Mouse (Mus musculus): ENCODE results near the gene Dvl3. TPM values are rescaled to one million over a fixed set of nuclear protein-coding genes. Genes with fewer than 3 reads are reported as not detected.
"Not testable (repeated sequence)": the region's sequence is repeated elsewhere in the genome, so short reads cannot be mapped to it uniquely, and the experiment has no call there.

Dvl3 gene
- polyA plus RNA-seq, 1 experiment from 2014 or later = 37.0 TPM

DNA sequence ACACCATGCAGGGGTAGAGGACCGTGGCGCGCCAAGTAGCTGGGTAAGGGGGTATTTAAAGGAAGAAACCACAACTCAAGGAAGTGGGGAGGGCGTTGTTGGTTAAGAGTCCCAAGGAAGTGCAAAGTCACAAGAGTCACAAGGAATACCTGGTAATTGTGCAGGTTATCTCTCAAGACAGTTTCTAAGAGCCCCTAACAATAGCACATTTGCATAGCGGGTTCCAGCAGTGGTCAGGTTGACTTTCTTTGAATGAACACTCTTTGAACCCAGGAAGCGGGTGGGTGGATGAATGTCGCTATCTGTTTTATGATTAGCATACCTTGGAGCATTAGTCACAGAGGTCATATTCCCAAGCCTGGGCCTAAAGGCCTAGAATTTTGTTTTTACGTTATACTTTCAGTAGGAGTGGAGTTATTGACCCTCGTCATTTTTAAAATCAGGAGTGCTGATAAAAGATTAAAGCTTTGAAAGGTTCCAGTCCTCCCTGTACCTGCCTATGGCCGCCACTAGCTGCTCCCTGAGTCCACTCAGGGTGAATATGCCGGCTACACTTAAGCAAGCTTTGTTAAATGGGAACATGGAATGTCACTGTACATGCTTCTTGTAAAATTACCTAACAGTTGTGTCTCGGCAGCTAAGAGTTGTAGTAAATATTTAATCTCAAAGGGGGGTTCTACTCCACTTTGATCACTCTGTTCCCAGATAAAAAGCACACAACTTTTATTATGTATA lies 37.6 kb upstream of the Dvl3 start:
- not testable (repeated sequence) for H3K27ac ChIP-seq (ENCODE audit: low read length); H3K4me3 ChIP-seq (replicated peaks; ENCODE audit: low read length); H3K4me2 ChIP-seq (ENCODE audit: low read length); H3K27me3 ChIP-seq (replicated peaks; ENCODE audit: control insufficient read depth, insufficient read depth, low read length); ATAC-seq; H3K36me3 ChIP-seq (ENCODE audit: control insufficient read depth, insufficient read depth); H3K9ac ChIP-seq (replicated peaks; ENCODE audit: low read depth, low read length); H3K4me1 ChIP-seq (replicated peaks; ENCODE audit: control insufficient read depth, insufficient read depth, low read length); H3K9me3 ChIP-seq (ENCODE audit: control insufficient read depth, low read length)
- 95% methylated on average over 12 of the region's 12 CpGs for WGBS

GRCm38 (mm10) chr16:20480115-20480514 lies 36.7 kb upstream of the Dvl3 start:
- H3K27ac ChIP-seq (ENCODE audit: low read length) = no peak overlapping the region
- no peak overlapping the region for H3K4me3 ChIP-seq (replicated peaks; ENCODE audit: low read length)
- H3K9ac ChIP-seq (replicated peaks; ENCODE audit: low read depth, low read length) = no peak overlapping the region
- H3K36me3 ChIP-seq (ENCODE audit: control insufficient read depth, insufficient read depth) = no peaks in the 10 kb centered on the region
- no peaks in the 10 kb centered on the region for H3K9me3 ChIP-seq (ENCODE audit: control insufficient read depth, low read length)
- no peaks in the 10 kb centered on the region for H3K4me1 ChIP-seq (replicated peaks; ENCODE audit: control insufficient read depth, insufficient read depth, low read length)
- no peak overlapping the region for H3K4me2 ChIP-seq (ENCODE audit: low read length)
- H3K27me3 ChIP-seq (replicated peaks; ENCODE audit: control insufficient read depth, insufficient read depth, low read length) = no peaks in the 10 kb centered on the region
- WGBS = 28% methylated on average over 3 of the region's 3 CpGs
- no peak; the same call in 1 of the 2 replicates for ATAC-seq

GRCm38 (mm10) chr16:20481746-20482145 lies 35.0 kb upstream of the Dvl3 start:
- Histone ChIP-seq H3K27ac (ENCODE audit: low read length) (no peak overlapping the region), H3K4me1 (replicated peaks; ENCODE audit: control insufficient read depth, insufficient read depth, low read length) (no peaks in the 10 kb centered on the region), H3K4me2 (ENCODE audit: low read length) (no peak overlapping the region), H3K36me3 (ENCODE audit: control insufficient read depth, insufficient read depth) (no peaks in the 10 kb centered on the region), H3K9me3 (ENCODE audit: control insufficient read depth, low read length) (no peaks in the 10 kb centered on the region), H3K27me3 (replicated peaks; ENCODE audit: control insufficient read depth, insufficient read depth, low read length) (no peaks in the 10 kb centered on the region), H3K9ac (replicated peaks; ENCODE audit: low read depth, low read length) (no peak overlapping the region), H3K4me3 (replicated peaks; ENCODE audit: low read length) (no peak overlapping the region)
- WGBS = 77% methylated on average over 2 of the region's 2 CpGs
- no peak for ATAC-seq

GRCm38 (mm10) chr16:20483716-20484115 lies 33.1 kb upstream of the Dvl3 start:
- H3K27me3 ChIP-seq (replicated peaks; ENCODE audit: control insufficient read depth, insufficient read depth, low read length); H3K27ac ChIP-seq (ENCODE audit: low read length); H3K4me1 ChIP-seq (replicated peaks; ENCODE audit: control insufficient read depth, insufficient read depth, low read length); H3K4me2 ChIP-seq (ENCODE audit: low read length); H3K9ac ChIP-seq (replicated peaks; ENCODE audit: low read depth, low read length); H3K9me3 ChIP-seq (ENCODE audit: control insufficient read depth, low read length); H3K4me3 ChIP-seq (replicated peaks; ENCODE audit: low read length); ATAC-seq; H3K36me3 ChIP-seq (ENCODE audit: control insufficient read depth, insufficient read depth): not testable (repeated sequence)
- WGBS = 90% methylated on average over 6 of the region's 7 CpGs

DNA sequence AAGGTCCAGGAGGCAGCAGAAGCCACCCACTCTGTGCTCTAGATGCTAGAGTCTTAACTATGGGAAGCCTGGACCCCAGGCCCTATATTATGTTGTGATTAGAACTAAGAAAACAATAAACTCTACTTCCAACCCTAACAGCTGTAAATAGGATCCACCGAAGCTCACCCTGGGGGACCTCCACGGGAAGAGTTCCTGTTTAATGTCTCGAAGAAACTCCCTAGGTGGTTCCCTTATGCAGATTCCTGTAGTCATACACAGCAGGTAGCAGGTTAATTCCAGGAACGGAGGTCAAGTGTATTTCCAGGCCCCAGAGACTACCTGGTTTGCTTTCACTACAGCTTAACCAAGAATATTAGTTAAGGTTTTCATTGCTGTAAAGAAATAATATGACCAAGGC lies 31.7 kb upstream of the Dvl3 start:
- H3K4me1 ChIP-seq (replicated peaks; ENCODE audit: control insufficient read depth, insufficient read depth, low read length) = no peaks in the 10 kb centered on the region
- H3K36me3 ChIP-seq (ENCODE audit: control insufficient read depth, insufficient read depth) = no peaks in the 10 kb centered on the region
- H3K4me2 ChIP-seq (ENCODE audit: low read length) = no peak overlapping the region
- H3K27ac ChIP-seq (ENCODE audit: low read length) = no peak overlapping the region
- H3K27me3 ChIP-seq (replicated peaks; ENCODE audit: control insufficient read depth, insufficient read depth, low read length) = no peaks in the 10 kb centered on the region
- H3K9ac ChIP-seq (replicated peaks; ENCODE audit: low read depth, low read length) = no peak overlapping the region
- H3K4me3 ChIP-seq (replicated peaks; ENCODE audit: low read length) = no peak overlapping the region
- ATAC-seq = no peak
- 51% methylated on average over 4 of the region's 4 CpGs for WGBS
- no peaks in the 10 kb centered on the region for H3K9me3 ChIP-seq (ENCODE audit: control insufficient read depth, low read length)

- Histone ChIP-seq H3K36me3 (ENCODE audit: control insufficient read depth, insufficient read depth) (no peaks in the 10 kb centered on the region), H3K9ac (replicated peaks; ENCODE audit: low read depth, low read length) (no peak overlapping the region), H3K9me3 (ENCODE audit: control insufficient read depth, low read length) (no peaks in the 10 kb centered on the region), H3K4me2 (ENCODE audit: low read length) (no peak overlapping the region), H3K27ac (ENCODE audit: low read length) (no peak overlapping the region), H3K4me1 (replicated peaks; ENCODE audit: control insufficient read depth, insufficient read depth, low read length) (no peaks in the 10 kb centered on the region), H3K27me3 (replicated peaks; ENCODE audit: control insufficient read depth, insufficient read depth, low read length) (no peaks in the 10 kb centered on the region), H3K4me3 (replicated peaks; ENCODE audit: low read length) (no peak overlapping the region)
- no peak for ATAC-seq
- WGBS = 49% methylated on average over 3 of the region's 3 CpGs
Observed at GRCm38 (mm10) chr16:20486048-20486447, 30.7 kb upstream of the Dvl3 start.

DNA sequence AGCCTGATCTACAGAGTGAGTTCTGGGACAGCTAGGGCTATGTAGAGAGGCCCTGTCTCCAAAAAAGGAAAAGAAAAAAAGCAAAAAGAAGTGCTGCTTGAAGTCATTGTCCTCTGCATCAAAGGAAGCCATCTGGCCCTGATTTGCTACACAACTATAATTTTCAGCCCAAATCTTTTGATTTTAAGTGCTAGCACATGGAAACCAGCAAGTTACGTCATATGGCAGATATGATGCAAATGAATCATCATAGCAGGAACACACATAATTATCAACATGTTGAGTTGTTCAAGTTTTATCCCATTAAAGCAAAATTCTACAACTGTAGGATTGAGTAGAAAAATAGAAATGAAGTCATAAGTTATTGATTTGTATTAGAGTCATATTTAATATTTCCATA lies 28.6 kb upstream of the Dvl3 start:
- 77% methylated on average over 1 of the region's 1 CpGs for WGBS
- no peak for ATAC-seq
- Histone ChIP-seq H3K36me3 (ENCODE audit: control insufficient read depth, insufficient read depth) (no peaks in the 10 kb centered on the region), H3K27me3 (replicated peaks; ENCODE audit: control insufficient read depth, insufficient read depth, low read length) (no peaks in the 10 kb centered on the region), H3K27ac (ENCODE audit: low read length) (no peak overlapping the region), H3K4me1 (replicated peaks; ENCODE audit: control insufficient read depth, insufficient read depth, low read length) (no peaks in the 10 kb centered on the region), H3K9ac (replicated peaks; ENCODE audit: low read depth, low read length) (no peak overlapping the region), H3K4me3 (replicated peaks; ENCODE audit: low read length) (no peak overlapping the region), H3K4me2 (ENCODE audit: low read length) (no peak overlapping the region), H3K9me3 (ENCODE audit: control insufficient read depth, low read length) (no peaks in the 10 kb centered on the region)

GRCm38 (mm10) chr16:20488751-20489150 lies 28.0 kb upstream of the Dvl3 start:
- H3K27ac ChIP-seq (ENCODE audit: low read length); H3K9me3 ChIP-seq (ENCODE audit: control insufficient read depth, low read length); H3K36me3 ChIP-seq (ENCODE audit: control insufficient read depth, insufficient read depth); H3K27me3 ChIP-seq (replicated peaks; ENCODE audit: control insufficient read depth, insufficient read depth, low read length); ATAC-seq; H3K4me1 ChIP-seq (replicated peaks; ENCODE audit: control insufficient read depth, insufficient read depth, low read length); H3K4me2 ChIP-seq (ENCODE audit: low read length); H3K4me3 ChIP-seq (replicated peaks; ENCODE audit: low read length); H3K9ac ChIP-seq (replicated peaks; ENCODE audit: low read depth, low read length): not testable (repeated sequence)
- WGBS = 84% methylated on average over 9 of the region's 9 CpGs

GRCm38 (mm10) chr16:20489233-20489632 lies 27.5 kb upstream of the Dvl3 start:
- Histone ChIP-seq H3K9ac (replicated peaks; ENCODE audit: low read depth, low read length) (no peak overlapping the region), H3K27ac (ENCODE audit: low read length) (no peak overlapping the region), H3K27me3 (replicated peaks; ENCODE audit: control insufficient read depth, insufficient read depth, low read length) (no peaks in the 10 kb centered on the region), H3K4me3 (replicated peaks; ENCODE audit: low read length) (no peak overlapping the region), H3K9me3 (ENCODE audit: control insufficient read depth, low read length) (no peaks in the 10 kb centered on the region), H3K4me2 (ENCODE audit: low read length) (no peak overlapping the region), H3K4me1 (replicated peaks; ENCODE audit: control insufficient read depth, insufficient read depth, low read length) (no peaks in the 10 kb centered on the region), H3K36me3 (ENCODE audit: control insufficient read depth, insufficient read depth) (no peaks in the 10 kb centered on the region)
- no peak for ATAC-seq
- WGBS = 87% methylated on average over 2 of the region's 2 CpGs

- WGBS = 48% methylated on average over 2 of the region's 2 CpGs
- no peak for ATAC-seq
- Histone ChIP-seq H3K9ac (replicated peaks; ENCODE audit: low read depth, low read length) (no peak overlapping the region), H3K36me3 (ENCODE audit: control insufficient read depth, insufficient read depth) (no peaks in the 10 kb centered on the region), H3K27ac (ENCODE audit: low read length) (no peak overlapping the region), H3K4me3 (replicated peaks; ENCODE audit: low read length) (no peak overlapping the region), H3K9me3 (ENCODE audit: control insufficient read depth, low read length) (no peaks in the 10 kb centered on the region), H3K4me1 (replicated peaks; ENCODE audit: control insufficient read depth, insufficient read depth, low read length) (no peaks in the 10 kb centered on the region), H3K4me2 (ENCODE audit: low read length) (no peak overlapping the region), H3K27me3 (replicated peaks; ENCODE audit: control insufficient read depth, insufficient read depth, low read length) (no peaks in the 10 kb centered on the region)
Observed at GRCm38 (mm10) chr16:20490581-20490980, 26.2 kb upstream of the Dvl3 start.
